Mouse (Mus musculus) effector memory CD4-positive, alpha-beta T cell, adult 7 months (primary cell): Measurements from ENCODE around the gene Tle3. TPM values are rescaled to one million over a fixed set of nuclear protein-coding genes. Genes with fewer than 3 reads are reported as not detected.

Source experiments
- polyA plus RNA-seq: library from polyadenylated mRNA; unstranded; fragments of 100-300 nt; shearing (Covaris generic); gene quantifications from one replicate; pipeline ENCODE4 v1.2.1, GENCODE M21; 2017

Tle3 gene
- polyA plus RNA-seq, result 55.4 TPM

GRCm38 (mm10) chr9:61371755-61372509 is at the start of gene Tle3:
TSS of gene Tle3 (plus strand) at chr9:61372366.

